Mouse (Mus musculus): ENCODE measurements at regions not wholly inside any gene's neighbourhood (a gene's known extent, or its start where the extent isn't known, plus 50 kb on each side); places are given as distances from the start of the nearest gene placed in this dataset.

DNA sequence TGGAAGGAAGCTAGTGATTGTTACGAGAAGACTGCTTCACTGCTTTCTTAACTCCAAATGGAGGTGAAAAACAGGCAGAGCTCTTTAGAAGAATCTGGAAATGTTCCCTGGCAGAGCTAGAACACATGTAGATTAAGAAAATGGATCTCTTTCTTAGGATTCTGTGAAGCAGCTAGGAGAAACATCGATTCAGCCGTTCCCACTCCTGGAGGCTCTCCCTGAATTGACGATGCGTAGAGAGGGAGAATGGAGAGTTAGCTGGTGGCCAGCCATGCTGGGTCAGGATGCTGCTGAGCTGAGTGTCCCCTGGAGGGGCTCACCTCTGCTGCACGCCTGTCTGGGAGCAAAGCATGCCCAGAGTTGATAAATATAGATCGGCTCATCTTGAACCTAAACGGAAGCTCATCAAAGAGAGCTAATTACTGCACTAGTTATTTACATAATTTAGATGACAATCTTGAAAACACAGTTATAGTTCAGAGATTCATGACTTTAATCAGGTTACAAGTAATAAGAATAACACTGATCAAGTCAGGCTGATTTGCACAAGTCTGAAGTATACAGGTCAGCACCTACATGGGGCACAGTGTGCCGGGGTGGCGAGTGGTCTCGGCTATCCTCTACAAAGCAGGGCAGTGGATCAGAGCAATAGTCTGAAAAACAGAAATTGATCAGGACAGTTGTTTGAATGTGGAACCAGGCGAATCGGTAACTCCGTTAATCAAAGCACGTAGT is 273.0 kb downstream of the Rngtt start:
- no peaks in the 10 kb centered on the region for H3K27me3 ChIP-seq
- no peak overlapping the region for H3K9ac ChIP-seq (replicated peaks)
- WGBS: 88% methylated on average over 15 of the region's 15 CpGs
- H3K4me1 ChIP-seq (replicated peaks): peaks cover 19% of the 10 kb centered on the region; the same call in 1 of the 2 replicates
- no peaks in the 10 kb centered on the region for H3K9me3 ChIP-seq
- H3K27ac ChIP-seq: no peak overlapping the region
- no peaks in the 10 kb centered on the region for H3K36me3 ChIP-seq
- H3K4me2 ChIP-seq: no peak overlapping the region
- no peak for ATAC-seq (ENCODE audit: insufficient number of reproducible peaks, insufficient read depth, low FRiP score, low TSS enrichment, low read depth)
- no peak overlapping the region for H3K4me3 ChIP-seq (replicated peaks)

DNA sequence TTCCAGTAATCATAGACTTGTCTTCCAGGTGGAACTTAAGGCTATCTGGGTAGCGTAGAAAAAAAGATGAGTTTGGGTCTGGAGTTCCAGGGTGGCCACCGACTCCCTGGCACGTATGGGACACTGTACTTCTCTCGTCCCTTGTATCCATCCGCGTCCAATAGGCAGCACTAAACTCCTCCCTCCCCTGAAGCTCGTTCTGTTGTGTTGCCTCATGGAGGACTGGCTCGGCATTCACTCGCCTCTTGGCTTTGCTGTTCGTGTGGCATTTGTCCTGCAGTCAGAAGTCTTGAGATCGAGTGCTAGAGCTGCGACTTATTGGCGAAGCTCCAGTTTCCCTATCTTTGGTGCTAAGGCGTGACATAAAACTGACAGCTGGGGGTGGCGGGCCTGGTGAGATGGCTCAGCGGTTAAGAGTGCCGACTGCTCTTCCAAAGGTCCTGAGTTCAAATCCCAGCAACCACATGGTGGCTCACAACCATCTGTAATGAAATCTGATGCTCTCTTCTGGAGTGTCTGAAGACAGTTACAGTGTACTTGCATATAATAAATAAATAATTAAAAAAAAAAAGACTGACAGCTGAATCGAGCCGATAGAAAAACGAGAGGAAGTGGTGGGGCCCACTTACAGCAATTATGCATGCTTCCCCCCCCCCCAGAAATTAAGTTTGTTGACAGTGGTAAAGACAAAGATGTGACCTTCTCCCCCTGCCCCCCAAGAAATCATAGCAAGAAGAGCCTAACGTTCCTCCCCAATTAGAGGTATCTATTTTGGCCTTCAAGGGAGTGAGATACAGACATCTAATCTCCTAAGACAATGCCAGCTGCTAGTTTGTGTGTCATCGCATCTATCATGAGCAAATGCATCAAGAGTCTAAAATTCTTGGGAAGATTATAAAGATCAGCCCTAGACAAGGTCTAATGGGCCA is 274.1 kb downstream of the Rngtt start:
- Histone ChIP-seq H3K27ac (no peak overlapping the region), H3K27me3 (no peaks in the 10 kb centered on the region), H3K9me3 (no peaks in the 10 kb centered on the region), H3K4me3 (replicated peaks) (no peak overlapping the region), H3K36me3 (no peaks in the 10 kb centered on the region), H3K4me1 (replicated peaks) (peaks cover 22% of the 10 kb centered on the region; the same call in 1 of the 2 replicates), H3K9ac (replicated peaks) (no peak overlapping the region), H3K4me2 (no peak overlapping the region)
- no peak for ATAC-seq (ENCODE audit: insufficient number of reproducible peaks, insufficient read depth, low FRiP score, low TSS enrichment, low read depth)
- 89% methylated on average over 22 of the region's 22 CpGs for WGBS

DNA sequence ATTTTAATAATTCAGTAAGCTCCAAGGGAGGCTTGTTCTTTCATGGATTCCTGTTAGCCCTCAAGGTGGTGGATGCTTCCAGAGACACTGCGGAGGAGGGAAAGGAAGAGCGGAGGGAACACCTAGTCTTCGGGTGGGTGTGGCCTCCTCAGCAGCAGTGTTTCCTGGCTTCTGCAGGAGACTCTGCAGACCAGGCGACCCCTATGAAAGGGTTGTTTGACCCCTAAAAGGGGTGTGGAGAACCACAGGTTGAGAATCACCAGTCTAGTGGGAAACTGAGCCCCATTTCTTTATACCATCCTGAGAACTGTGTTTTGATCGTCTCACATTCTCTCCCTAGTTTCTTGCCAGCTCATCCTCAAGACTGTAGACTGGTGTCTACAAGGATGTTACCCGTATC is 275.7 kb downstream of the Rngtt start:
- H3K9me3 ChIP-seq: no peaks in the 10 kb centered on the region
- H3K4me3 ChIP-seq (replicated peaks): no peak overlapping the region
- 81% methylated on average over 6 of the region's 6 CpGs for WGBS
- H3K4me1 ChIP-seq (replicated peaks): peaks cover 25% of the 10 kb centered on the region; the same call in 1 of the 2 replicates
- H3K36me3 ChIP-seq: no peaks in the 10 kb centered on the region
- no peak overlapping the region for H3K4me2 ChIP-seq
- H3K27me3 ChIP-seq: no peaks in the 10 kb centered on the region
- no peak for ATAC-seq (ENCODE audit: insufficient number of reproducible peaks, insufficient read depth, low FRiP score, low TSS enrichment, low read depth)
- H3K9ac ChIP-seq (replicated peaks): no peak overlapping the region
- peak overlapping the region; percentile 78; the same call in 1 of the 2 replicates for H3K27ac ChIP-seq

DNA sequence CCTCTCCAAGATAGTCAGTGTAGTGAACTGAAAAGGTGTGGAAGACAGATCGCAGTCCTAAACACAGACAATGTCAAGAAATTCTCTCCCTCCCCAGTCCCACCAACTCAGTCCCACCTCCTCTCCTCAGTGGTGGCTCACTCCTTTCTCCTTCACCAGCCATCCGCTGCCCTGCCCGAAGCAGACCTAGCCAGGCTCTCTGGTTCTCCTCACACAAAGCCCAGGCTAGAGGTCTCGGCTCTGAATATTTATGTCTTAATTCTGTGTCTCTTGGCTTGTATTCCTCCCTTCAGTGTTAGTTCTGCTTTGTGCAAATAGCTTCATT is 276.1 kb downstream of the Rngtt start:
- no peak overlapping the region for H3K9ac ChIP-seq (replicated peaks)
- H3K9me3 ChIP-seq: no peaks in the 10 kb centered on the region
- H3K36me3 ChIP-seq: no peaks in the 10 kb centered on the region
- no peaks in the 10 kb centered on the region for H3K27me3 ChIP-seq
- no peak overlapping the region for H3K4me3 ChIP-seq (replicated peaks)
- ATAC-seq (ENCODE audit: insufficient number of reproducible peaks, insufficient read depth, low FRiP score, low TSS enrichment, low read depth): no peak
- WGBS: 57% methylated on average over 4 of the region's 4 CpGs
- peak overlapping the region; percentile 78 for H3K27ac ChIP-seq
- peaks cover 25% of the 10 kb centered on the region; the same call in 1 of the 2 replicates for H3K4me1 ChIP-seq (replicated peaks)
- peak overlapping the region; percentile 52 for H3K4me2 ChIP-seq

DNA sequence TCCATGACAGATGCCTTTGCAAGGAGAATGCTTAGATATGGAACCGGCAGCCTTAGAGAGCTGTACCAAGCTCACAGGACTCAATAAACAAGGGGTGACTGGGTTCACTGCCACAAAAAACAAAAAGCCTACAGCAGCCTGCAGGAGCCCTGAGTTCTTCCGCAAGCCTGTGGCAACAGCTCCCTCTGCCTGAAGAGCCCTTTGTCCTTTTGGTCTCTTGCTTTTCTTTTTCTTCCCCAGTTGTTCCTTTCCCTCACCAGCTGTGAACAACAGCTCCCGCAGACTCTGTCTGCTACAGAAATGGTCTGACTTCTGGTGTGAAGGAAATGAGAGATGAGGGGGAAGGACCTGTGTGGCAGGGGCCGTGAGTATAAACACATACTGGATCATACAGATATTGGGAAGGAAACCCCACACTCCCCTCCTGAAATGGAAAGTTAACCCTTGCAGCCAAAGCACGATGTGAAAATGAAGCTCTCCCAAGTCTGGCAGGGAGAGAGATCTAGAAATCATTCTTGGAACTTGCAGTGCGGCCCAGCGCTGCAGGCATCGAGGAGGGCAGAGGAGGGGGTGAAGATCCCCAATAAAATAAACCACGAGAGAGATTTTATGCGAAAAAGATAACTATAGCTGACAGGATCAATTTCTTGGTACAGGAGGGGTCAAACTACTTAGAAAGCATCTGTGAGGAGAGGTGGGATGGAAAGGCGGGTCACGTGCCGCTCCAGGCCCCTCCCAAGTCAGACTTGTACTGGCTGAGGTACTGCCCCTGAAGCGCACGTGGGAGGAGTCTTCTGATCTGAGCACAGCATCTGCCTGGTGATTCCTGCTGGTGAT is 276.7 kb downstream of the Rngtt start:
- peak overlapping the region; percentile 45; the same call in 1 of the 2 replicates for H3K9ac ChIP-seq (replicated peaks)
- 12% methylated on average over 15 of the region's 15 CpGs for WGBS
- H3K4me3 ChIP-seq (replicated peaks): peak overlapping the region; percentile 20; the same call in 1 of the 2 replicates

DNA sequence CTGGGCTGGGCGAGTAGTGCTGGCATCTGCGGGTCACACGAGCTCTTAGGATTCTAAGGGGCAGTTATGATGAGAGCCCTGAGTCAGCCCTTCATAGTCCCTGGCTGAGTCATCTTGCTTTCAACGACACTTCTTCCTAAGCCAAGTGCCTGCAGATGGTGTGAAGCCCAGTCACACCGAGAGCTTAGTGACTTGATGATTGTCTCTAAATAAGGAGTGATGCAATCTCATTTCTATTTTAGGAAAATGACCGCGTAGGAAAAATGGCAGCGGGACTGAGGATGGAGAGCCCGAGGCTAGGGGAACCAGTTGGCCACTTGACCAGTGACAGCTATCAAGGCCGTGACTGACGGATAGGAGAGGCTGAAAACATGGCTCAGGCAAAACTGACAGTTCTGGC is 277.6 kb downstream of the Rngtt start:
- Histone ChIP-seq H3K9me3 (peaks cover 4% of the 10 kb centered on the region; the same call in 1 of the 2 replicates), H3K4me1 (replicated peaks) (peaks cover 22% of the 10 kb centered on the region; the same call in 1 of the 2 replicates), H3K4me3 (replicated peaks) (no peak overlapping the region), H3K27ac (no peak overlapping the region), H3K4me2 (no peak overlapping the region), H3K36me3 (no peaks in the 10 kb centered on the region), H3K27me3 (no peaks in the 10 kb centered on the region), H3K9ac (replicated peaks) (no peak overlapping the region)
- WGBS: 81% methylated on average over 11 of the region's 11 CpGs
- no peak for ATAC-seq (ENCODE audit: insufficient number of reproducible peaks, insufficient read depth, low FRiP score, low TSS enrichment, low read depth)

More for the DNA sequence above, 276.7 kb downstream of the Rngtt start:
- H3K4me2 ChIP-seq: peak overlapping the region; percentile 52
- H3K4me1 ChIP-seq (replicated peaks): peaks cover 23% of the 10 kb centered on the region; the same call in 1 of the 2 replicates
- H3K9me3 ChIP-seq: no peaks in the 10 kb centered on the region; the same call in 1 of the 2 replicates
- peak; percentile 67 for ATAC-seq (ENCODE audit: insufficient number of reproducible peaks, insufficient read depth, low FRiP score, low TSS enrichment, low read depth)
- peak overlapping the region; percentile 78 for H3K27ac ChIP-seq
- H3K36me3 ChIP-seq: no peaks in the 10 kb centered on the region
- no peaks in the 10 kb centered on the region for H3K27me3 ChIP-seq

DNA sequence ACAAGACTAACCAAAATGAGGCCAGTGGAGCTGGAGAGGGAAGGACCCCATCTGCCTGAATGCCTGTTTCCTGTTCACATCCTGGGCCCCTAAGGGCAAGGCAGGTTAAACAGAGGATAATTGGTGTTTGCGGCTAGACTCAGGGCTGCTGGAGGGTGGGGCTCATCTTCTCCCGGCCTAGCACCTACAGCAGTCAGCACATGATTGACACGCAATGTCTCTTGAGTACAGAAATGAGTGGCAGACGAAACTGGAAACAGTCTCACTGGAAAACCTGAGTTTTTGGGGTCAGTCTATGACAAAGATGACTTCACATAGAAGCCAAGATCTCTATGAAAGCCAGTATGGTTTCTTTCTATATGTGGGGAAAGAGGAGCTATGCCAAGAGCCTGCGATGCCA is 278.0 kb downstream of the Rngtt start:
- H3K4me1 ChIP-seq (replicated peaks): peaks cover 22% of the 10 kb centered on the region; the same call in 1 of the 2 replicates
- H3K4me3 ChIP-seq (replicated peaks): no peak overlapping the region
- H3K36me3 ChIP-seq: no peaks in the 10 kb centered on the region
- H3K9me3 ChIP-seq: peaks cover 4% of the 10 kb centered on the region; the same call in 1 of the 2 replicates
- no peak overlapping the region for H3K27ac ChIP-seq
- ATAC-seq (ENCODE audit: insufficient number of reproducible peaks, insufficient read depth, low FRiP score, low TSS enrichment, low read depth): no peak
- H3K27me3 ChIP-seq: no peaks in the 10 kb centered on the region
- 70% methylated on average over 5 of the region's 5 CpGs for WGBS
- H3K4me2 ChIP-seq: no peak overlapping the region
- H3K9ac ChIP-seq (replicated peaks): no peak overlapping the region

DNA sequence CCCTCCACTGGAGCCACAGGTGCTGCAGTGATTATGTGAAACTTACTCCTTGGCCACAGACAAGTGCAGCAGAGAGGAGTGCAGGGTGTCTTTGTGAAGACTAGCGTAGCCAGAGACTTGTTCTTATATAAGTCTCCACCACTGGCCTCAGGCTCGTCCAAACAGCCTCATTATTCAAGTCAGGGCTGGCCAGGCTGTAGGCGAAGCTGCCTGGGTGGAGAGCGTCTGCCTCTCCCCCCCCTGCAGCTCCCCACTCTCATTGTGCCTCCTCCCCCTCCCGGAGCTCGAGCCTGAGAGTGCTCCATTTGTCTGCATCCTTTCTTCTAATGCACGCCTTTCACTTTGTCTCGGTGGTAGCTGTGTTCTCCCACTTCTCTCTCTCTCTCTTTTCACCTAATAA is 279.1 kb downstream of the Rngtt start:
- ATAC-seq (ENCODE audit: insufficient number of reproducible peaks, insufficient read depth, low FRiP score, low TSS enrichment, low read depth): no peak
- H3K4me3 ChIP-seq (replicated peaks): no peak overlapping the region
- peaks cover 22% of the 10 kb centered on the region; the same call in 1 of the 2 replicates for H3K4me1 ChIP-seq (replicated peaks)
- no peak overlapping the region for H3K27ac ChIP-seq
- peak overlapping the region; percentile 33; the same call in 1 of the 2 replicates for H3K4me2 ChIP-seq
- H3K9ac ChIP-seq (replicated peaks): no peak overlapping the region
- H3K9me3 ChIP-seq: peaks cover 4% of the 10 kb centered on the region; the same call in 1 of the 2 replicates
- WGBS: 9% methylated on average over 8 of the region's 8 CpGs
- H3K27me3 ChIP-seq: no peaks in the 10 kb centered on the region
- no peaks in the 10 kb centered on the region for H3K36me3 ChIP-seq

DNA sequence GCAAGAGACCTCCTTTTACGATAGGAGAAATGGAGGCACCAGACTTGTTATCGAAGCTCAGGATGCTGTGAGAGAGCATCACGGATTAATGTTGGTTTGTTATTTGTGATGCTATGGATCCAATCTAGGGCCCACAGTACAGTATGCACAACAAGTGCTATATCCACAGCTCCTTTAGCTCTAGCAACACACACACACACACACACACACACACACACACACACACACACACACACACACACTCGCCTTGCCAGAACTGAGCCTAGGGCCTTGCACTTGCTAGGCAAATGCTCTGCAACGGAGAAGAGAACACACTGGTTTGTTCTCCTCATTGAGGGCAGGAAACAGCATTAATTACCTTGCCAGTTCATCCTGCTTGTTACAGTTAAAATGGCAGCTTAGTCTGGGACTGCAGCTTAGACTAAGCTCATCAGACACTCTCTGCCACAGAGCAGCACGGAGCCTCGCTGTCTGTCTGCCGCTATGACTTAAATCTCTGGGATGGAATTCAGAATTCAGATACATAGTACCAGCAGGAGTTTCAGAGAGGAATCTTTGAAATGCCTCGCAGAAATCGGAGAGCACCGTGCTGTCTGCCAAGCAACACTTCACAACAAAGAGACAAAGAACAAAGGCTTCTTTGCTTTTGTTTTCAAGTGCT is 285.0 kb downstream of the Rngtt start:
- H3K27me3 ChIP-seq: no peaks in the 10 kb centered on the region
- no peak overlapping the region for H3K4me3 ChIP-seq (replicated peaks)
- no peak overlapping the region for H3K27ac ChIP-seq
- peaks cover 4% of the 10 kb centered on the region; the same call in 1 of the 2 replicates for H3K9me3 ChIP-seq
- 57% methylated on average over 11 of the region's 11 CpGs for WGBS
- no peak for ATAC-seq (ENCODE audit: insufficient number of reproducible peaks, insufficient read depth, low FRiP score, low TSS enrichment, low read depth)
- H3K36me3 ChIP-seq: no peaks in the 10 kb centered on the region
- H3K4me1 ChIP-seq (replicated peaks): no peaks in the 10 kb centered on the region
- no peak overlapping the region for H3K4me2 ChIP-seq
- H3K9ac ChIP-seq (replicated peaks): no peak overlapping the region

DNA sequence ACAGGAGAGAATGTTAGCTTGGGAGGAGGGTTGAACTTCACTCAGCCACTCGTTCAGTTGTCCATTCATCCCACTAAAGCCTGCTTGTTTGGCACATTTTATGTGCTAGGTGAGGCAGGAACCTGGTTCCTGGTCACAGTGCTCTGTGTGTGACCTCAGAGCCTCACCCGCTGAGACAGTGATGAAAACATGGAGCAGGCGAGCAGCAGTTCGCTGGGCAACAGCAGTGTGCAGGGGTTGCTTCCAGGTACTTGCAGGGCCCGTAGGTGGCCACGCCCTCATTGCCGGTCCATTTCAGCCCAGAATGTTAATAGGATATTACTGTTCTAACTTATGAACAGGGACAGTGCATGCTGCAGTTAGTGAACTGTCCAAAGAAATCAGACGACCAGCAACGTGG is 285.7 kb downstream of the Rngtt start:
- Histone ChIP-seq H3K9ac (replicated peaks) (no peak overlapping the region), H3K27ac (no peak overlapping the region), H3K4me2 (no peak overlapping the region), H3K27me3 (no peaks in the 10 kb centered on the region), H3K36me3 (no peaks in the 10 kb centered on the region), H3K9me3 (peaks cover 4% of the 10 kb centered on the region; the same call in 1 of the 2 replicates), H3K4me3 (replicated peaks) (no peak overlapping the region), H3K4me1 (replicated peaks) (no peaks in the 10 kb centered on the region)
- no peak for ATAC-seq (ENCODE audit: insufficient number of reproducible peaks, insufficient read depth, low FRiP score, low TSS enrichment, low read depth)
- WGBS: 81% methylated on average over 9 of the region's 9 CpGs
